Mouse (Mus musculus): ENCODE results near the gene Erf. TPM values are rescaled to one million over a fixed set of nuclear protein-coding genes. Genes with fewer than 3 reads are reported as not detected.

Erf gene
- polyA plus RNA-seq, 1 experiment from 2014 or later, result 20.8 TPM

- H3K9ac ChIP-seq, result no peak overlapping the region
- H3K27ac ChIP-seq, result no peak overlapping the region
- H3K27me3 ChIP-seq, result no peaks in the 10 kb centered on the region
Observed at GRCm38 (mm10) chr7:25272445-25273258, 22.1 kb upstream of the Erf start.

GRCm38 (mm10) chr7:25271651-25272444 is 21.3 kb upstream of the Erf start:
- Histone ChIP-seq H3K4me3 (no peak overlapping the region), H3K4me1 (peaks cover 29% of the 10 kb centered on the region), H3K27me3 (no peaks in the 10 kb centered on the region), H3K27ac (no peak overlapping the region), H3K9ac (no peak overlapping the region), H3K4me2 (replicated peaks) (no peak overlapping the region), H3K36me3 (peaks cover 37% of the 10 kb centered on the region), H3K9me3 (no peaks in the 10 kb centered on the region)
- ATAC-seq (ENCODE audit: insufficient number of reproducible peaks, insufficient read depth, low FRiP score, low TSS enrichment), result no peak
- WGBS, result 85% methylated on average over 30 of the region's 30 CpGs

More at GRCm38 (mm10) chr7:25272445-25273258, 22.1 kb upstream of the Erf start:
- Histone ChIP-seq H3K36me3 (peaks cover 37% of the 10 kb centered on the region), H3K4me1 (peaks cover 32% of the 10 kb centered on the region), H3K4me2 (replicated peaks) (no peak overlapping the region), H3K9me3 (no peaks in the 10 kb centered on the region), H3K4me3 (no peak overlapping the region)
- ATAC-seq (ENCODE audit: insufficient number of reproducible peaks, insufficient read depth, low FRiP score, low TSS enrichment), result no peak
- WGBS, result 88% methylated on average over 38 of the region's 38 CpGs

- H3K9me3 ChIP-seq, result no peaks in the 10 kb centered on the region
- no peak overlapping the region for H3K9ac ChIP-seq
- H3K36me3 ChIP-seq, result peaks cover 37% of the 10 kb centered on the region
- ATAC-seq (ENCODE audit: insufficient number of reproducible peaks, insufficient read depth, low FRiP score, low TSS enrichment), result no peak
- H3K4me2 ChIP-seq (replicated peaks), result no peak overlapping the region
- H3K4me1 ChIP-seq, result peaks cover 27% of the 10 kb centered on the region
- WGBS, result 90% methylated on average over 35 of the region's 35 CpGs
- no peak overlapping the region for H3K4me3 ChIP-seq
- no peaks in the 10 kb centered on the region for H3K27me3 ChIP-seq
- H3K27ac ChIP-seq, result no peak overlapping the region
Observed at GRCm38 (mm10) chr7:25270652-25271633, 20.4 kb upstream of the Erf start.

- peaks cover 36% of the 10 kb centered on the region for H3K36me3 ChIP-seq
- no peak for ATAC-seq (ENCODE audit: insufficient number of reproducible peaks, insufficient read depth, low FRiP score, low TSS enrichment)
- H3K27me3 ChIP-seq, result no peaks in the 10 kb centered on the region
- H3K9me3 ChIP-seq, result no peaks in the 10 kb centered on the region
- peak overlapping the region; percentile 33; the same call in 1 of the 2 replicates for H3K9ac ChIP-seq
- peak overlapping the region; percentile 87 for H3K4me3 ChIP-seq
- 84% methylated on average over 8 of the region's 8 CpGs for WGBS
- H3K27ac ChIP-seq, result 0 out of 2 replicates have a peak overlapping the region, but pooled peaks have one; percentile 12
- peak overlapping the region; percentile 84 for H3K4me2 ChIP-seq (replicated peaks)
- peaks cover 20% of the 10 kb centered on the region for H3K4me1 ChIP-seq
Observed at GRCm38 (mm10) chr7:25269545-25270271, 19.1 kb upstream of the Erf start.

- H3K27me3 ChIP-seq, result no peaks in the 10 kb centered on the region
- H3K27ac ChIP-seq, result no peak overlapping the region
- 59% methylated on average over 4 of the region's 4 CpGs for WGBS
- peak overlapping the region; percentile 81 for H3K9ac ChIP-seq
- H3K36me3 ChIP-seq, result peaks cover 32% of the 10 kb centered on the region
- H3K4me2 ChIP-seq (replicated peaks), result peak overlapping the region; percentile 84
- no peak for ATAC-seq (ENCODE audit: insufficient number of reproducible peaks, insufficient read depth, low FRiP score, low TSS enrichment)
- peak overlapping the region; percentile 87 for H3K4me3 ChIP-seq
- peaks cover 23% of the 10 kb centered on the region for H3K4me1 ChIP-seq
- no peaks in the 10 kb centered on the region for H3K9me3 ChIP-seq
Observed at GRCm38 (mm10) chr7:25269029-25269428, 18.5 kb upstream of the Erf start.

GRCm38 (mm10) chr7:25268588-25268987 is 18.0 kb upstream of the Erf start:
- Histone ChIP-seq H3K9ac (peak overlapping the region; percentile 81), H3K4me2 (replicated peaks) (peak overlapping the region; percentile 84), H3K4me1 (peaks cover 25% of the 10 kb centered on the region), H3K4me3 (peak overlapping the region; percentile 87), H3K9me3 (no peaks in the 10 kb centered on the region), H3K27ac (peak overlapping the region; percentile 75; the same call in 1 of the 2 replicates), H3K27me3 (no peaks in the 10 kb centered on the region), H3K36me3 (peaks cover 28% of the 10 kb centered on the region)
- WGBS, result 5% methylated on average over 7 of the region's 7 CpGs
- ATAC-seq (ENCODE audit: insufficient number of reproducible peaks, insufficient read depth, low FRiP score, low TSS enrichment), result no peak

- WGBS, result under 1% methylated on average over 33 of the region's 33 CpGs
- Histone ChIP-seq H3K27ac (peak overlapping the region; percentile 85), H3K9me3 (no peaks in the 10 kb centered on the region), H3K4me3 (peak overlapping the region; percentile 87), H3K4me1 (peaks cover 25% of the 10 kb centered on the region), H3K27me3 (no peaks in the 10 kb centered on the region), H3K9ac (peak overlapping the region; percentile 81), H3K4me2 (replicated peaks) (peak overlapping the region; percentile 84), H3K36me3 (peaks cover 21% of the 10 kb centered on the region)
- peak; percentile 96 for ATAC-seq (ENCODE audit: insufficient number of reproducible peaks, insufficient read depth, low FRiP score, low TSS enrichment)
Observed at GRCm38 (mm10) chr7:25267751-25268463, 17.3 kb upstream of the Erf start.

- peaks cover 15% of the 10 kb centered on the region for H3K36me3 ChIP-seq
- H3K4me3 ChIP-seq, result peak within 1 kb of the TSS; percentile 87
- peaks cover 25% of the 10 kb centered on the region for H3K4me1 ChIP-seq
- H3K9ac ChIP-seq, result peak within 1 kb of the TSS; percentile 81
- ATAC-seq (ENCODE audit: insufficient number of reproducible peaks, insufficient read depth, low FRiP score, low TSS enrichment), result peak; percentile 74
- H3K4me2 ChIP-seq (replicated peaks), result peak within 1 kb of the TSS; percentile 84
- WGBS, result under 1% methylated on average over 29 of the region's 29 CpGs
- H3K27me3 ChIP-seq, result no peaks in the 10 kb centered on the region
- H3K27ac ChIP-seq, result peak within 1 kb of the TSS; percentile 85
- no peaks in the 10 kb centered on the region for H3K9me3 ChIP-seq
Observed at GRCm38 (mm10) chr7:25267301-25267750, 16.8 kb upstream of the Erf start, which contains the start of gene Cic. Cic (plus strand) TSS chr7:25267704.

GRCm38 (mm10) chr7:25266180-25266962 is 15.8 kb upstream of the Erf start:
- no peak overlapping the region for H3K27ac ChIP-seq
- WGBS, result 86% methylated on average over 8 of the region's 8 CpGs
- peaks cover 5% of the 10 kb centered on the region for H3K36me3 ChIP-seq
- H3K9ac ChIP-seq, result no peak overlapping the region
- ATAC-seq (ENCODE audit: insufficient number of reproducible peaks, insufficient read depth, low FRiP score, low TSS enrichment), result no peak
- H3K4me1 ChIP-seq, result peaks cover 25% of the 10 kb centered on the region
- no peaks in the 10 kb centered on the region for H3K27me3 ChIP-seq
- no peaks in the 10 kb centered on the region for H3K9me3 ChIP-seq
- H3K4me3 ChIP-seq, result no peak overlapping the region
- peak overlapping the region; percentile 48 for H3K4me2 ChIP-seq (replicated peaks)
